8 mouse cellular contexts compared by ENCODE assay signal in genomic region chr19:43524187-43525103, GRCm38 (mm10). TPM values are rescaled to one million over a fixed set of nuclear protein-coding genes. Genes with fewer than 3 reads are reported as not detected.
DNase-seq lines count a peak whose midpoint lies in the region; ATAC-seq and TF ChIP-seq lines count a peak whose summit lies in the region.

Gene Got1, minus strand, starts transcription at chr19:43524605.

- H3K4me3 ChIP-seq in cortical plate, adult 2 months (ENCODE audit: insufficient read depth, low read length): peak within 1 kb of the TSS; percentile 80
- H3K4me3 ChIP-seq in megakaryocyte, embryonic 14.5 days (replicated peaks): peak within 1 kb of the TSS; percentile 96

- DNase-seq in gastrocnemius, adult 8-10 months (ENCODE audit: low spot score in 2 of 2): peak; percentile 93 to 96
- DNase-seq in hindlimb bud, embryonic 11.5 days (ENCODE audit: extremely low spot score, low read depth, low spot score): peak; percentile 91
- DNase-seq in left cerebral cortex, adult 8-10 months (ENCODE audit: low spot score in 2 of 2): peak; percentile 93 to 98
- peak; percentile 98 to 99 for DNase-seq in right cerebral cortex, postnatal 10 days (ENCODE audit: low spot score in 2 of 2)
- DNase-seq in urinary bladder, postnatal 25 days (ENCODE audit: low spot score): peak; percentile 83

- no peaks in the 10 kb centered on the region for H3K27me3 ChIP-seq in megakaryocyte, embryonic 14.5 days (replicated peaks)

- TF ChIP-seq POLR2A in cortical plate, adult 2 months (IDR thresholded peaks at IDR 0.05; ENCODE audit: extremely low read depth, insufficient read depth, low read length): peak; percentile 83

- H3K27ac ChIP-seq in cortical plate, adult 2 months (ENCODE audit: insufficient read depth, low read length): peak within 1 kb of the TSS; percentile 87

- peaks cover 10% of the 10 kb centered on the region; the same call in 1 of the 2 replicates for H3K4me1 ChIP-seq in cortical plate, adult 2 months (ENCODE audit: control insufficient read depth, insufficient read depth, low read length)
- peaks cover 60% of the 10 kb centered on the region for H3K4me1 ChIP-seq in megakaryocyte, embryonic 14.5 days

- ATAC-seq in activated CD4-positive, CD25-positive, alpha-beta regulatory T cell, adult 4 months: peak; percentile 95

- no peak for TF ChIP-seq CTCF in cortical plate, adult 2 months (IDR thresholded peaks at IDR 0.05; ENCODE audit: extremely low read depth, insufficient read depth, low read length)

- peaks cover 15% of the 10 kb centered on the region for H3K36me3 ChIP-seq in megakaryocyte, embryonic 14.5 days (replicated peaks; ENCODE audit: low read length)

- no peaks in the 10 kb centered on the region for H3K9me3 ChIP-seq in megakaryocyte, embryonic 14.5 days

RNA-seq across cellular contexts. Expression of gene Got1, which starts in this region (rescaled TPM):
- polyA plus RNA-seq in activated CD4-positive, CD25-positive, alpha-beta regulatory T cell, adult 4 months (2017; shearing (Covaris generic)): 10 to 100 TPM; 37.1 to 54.8 TPM
- polyA plus RNA-seq in cortical plate, adult 2 months (2012; rRNA removed): 366 and 370 TPM in 2 replicates
- total RNA-seq in gastrocnemius, adult 8-10 months (2022): 100 to 1,000 TPM; 284 to 461 (median 369) TPM
- 100 to 1,000 TPM; 390 to 413 (median 399) TPM for total RNA-seq in left cerebral cortex, adult 8-10 months (2022)
- 3.4 and 10.7 TPM in 2 replicates for polyA plus RNA-seq in megakaryocyte, embryonic 14.5 days (2012; ENCODE audit: insufficient read depth, low replicate concordance)

Comparison
In these comparisons a context has a peak if more than half of its experiments do, and no peak if none do; other contexts are left out.
1. Peak in every context shown above with its lines: DNase-seq, ATAC-seq, H3K4me3 ChIP-seq and H3K27ac ChIP-seq.